Mouse (Mus musculus) embryo, embryonic 10 days (tissue): ENCODE data around the gene Gnpat.

ENCODE experiments used
- DNase-seq: peaks from one replicate; pipeline ENCODE4 v3.0.0-alpha.2; 2015; ENCODE audit warnings: low spot score

Gene Gnpat

DNA sequence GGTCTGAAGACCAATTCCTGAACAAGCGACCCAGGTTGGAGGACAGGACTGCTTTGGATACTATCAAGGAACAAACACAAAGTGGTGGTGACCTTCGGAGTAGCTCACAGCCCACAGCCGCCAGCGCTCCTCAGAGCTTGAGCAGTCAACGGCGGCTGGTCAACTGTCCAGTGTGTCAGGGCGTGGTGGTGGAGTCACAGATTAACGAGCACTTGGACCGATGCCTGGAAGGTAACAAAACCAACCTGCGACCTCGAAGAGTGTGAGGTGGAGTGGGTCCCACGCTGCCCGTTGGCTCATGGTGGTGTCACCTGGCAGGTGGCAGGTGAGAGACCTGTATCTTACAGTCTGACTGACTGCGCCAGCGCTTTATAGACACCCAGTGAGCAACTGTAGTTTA, 40.4 kb downstream of the Gnpat start:
- no peak for DNase-seq

DNA sequence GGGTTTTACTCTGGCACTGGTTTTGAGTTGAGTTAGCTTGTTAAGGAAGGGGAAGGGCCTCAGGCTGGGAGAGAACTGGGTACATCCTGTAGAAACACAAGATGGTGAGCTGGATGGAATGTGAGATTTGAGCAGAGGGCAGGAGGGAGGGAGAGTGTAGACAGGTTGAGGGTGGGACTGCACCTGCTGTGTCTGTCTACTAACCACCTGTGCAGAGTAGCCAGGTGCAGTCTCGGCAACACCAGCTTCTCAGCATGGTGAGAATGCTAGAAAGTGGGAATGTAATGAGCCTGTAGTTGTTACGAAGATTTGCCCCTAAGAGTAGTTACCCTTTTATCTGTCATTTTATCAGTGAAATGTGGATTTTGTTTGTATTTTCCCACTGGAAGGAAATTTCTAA, 42.6 kb downstream of the Gnpat start:
- no peak for DNase-seq

DNA sequence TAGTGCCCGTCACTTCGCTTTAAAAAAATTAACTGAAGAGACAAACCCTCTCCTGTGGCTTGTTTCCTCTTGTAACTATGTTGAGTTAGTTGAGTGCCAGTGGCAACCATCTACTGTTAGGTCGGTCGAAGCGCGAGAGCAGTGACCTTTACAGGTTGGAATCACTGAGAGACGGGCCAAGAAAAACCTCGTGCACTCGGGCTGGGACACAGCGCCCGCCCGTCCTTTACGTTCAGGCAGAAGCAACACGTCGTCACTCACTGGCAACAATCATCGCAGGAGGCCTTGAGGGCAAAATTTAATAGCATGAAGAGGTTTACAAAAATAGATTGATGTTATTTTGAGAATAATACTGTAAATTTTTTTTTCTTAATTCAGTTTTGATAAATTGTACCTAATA, 47.1 kb downstream of the Gnpat start:
- DNase-seq: no peak

DNA sequence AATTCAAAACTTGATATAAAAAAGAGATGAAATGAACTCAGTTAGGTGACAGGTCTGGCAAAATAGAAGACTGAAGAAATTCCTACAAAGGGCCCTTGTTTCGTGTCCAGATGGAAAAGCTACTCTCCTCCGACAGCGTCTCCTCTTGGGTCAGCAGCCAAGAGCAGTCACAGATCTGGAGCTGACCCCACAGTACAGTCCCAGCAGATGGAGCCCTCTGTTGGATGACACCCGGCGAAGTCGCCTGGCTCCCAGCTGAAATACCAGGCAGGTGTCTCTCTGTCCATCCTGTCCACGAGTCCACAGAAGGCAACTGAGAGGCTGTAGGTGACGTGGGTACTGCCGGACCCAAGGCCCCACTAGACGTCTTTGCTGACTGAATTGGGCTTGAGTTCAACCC, 47.5 kb downstream of the Gnpat start:
- DNase-seq: no peak

DNA sequence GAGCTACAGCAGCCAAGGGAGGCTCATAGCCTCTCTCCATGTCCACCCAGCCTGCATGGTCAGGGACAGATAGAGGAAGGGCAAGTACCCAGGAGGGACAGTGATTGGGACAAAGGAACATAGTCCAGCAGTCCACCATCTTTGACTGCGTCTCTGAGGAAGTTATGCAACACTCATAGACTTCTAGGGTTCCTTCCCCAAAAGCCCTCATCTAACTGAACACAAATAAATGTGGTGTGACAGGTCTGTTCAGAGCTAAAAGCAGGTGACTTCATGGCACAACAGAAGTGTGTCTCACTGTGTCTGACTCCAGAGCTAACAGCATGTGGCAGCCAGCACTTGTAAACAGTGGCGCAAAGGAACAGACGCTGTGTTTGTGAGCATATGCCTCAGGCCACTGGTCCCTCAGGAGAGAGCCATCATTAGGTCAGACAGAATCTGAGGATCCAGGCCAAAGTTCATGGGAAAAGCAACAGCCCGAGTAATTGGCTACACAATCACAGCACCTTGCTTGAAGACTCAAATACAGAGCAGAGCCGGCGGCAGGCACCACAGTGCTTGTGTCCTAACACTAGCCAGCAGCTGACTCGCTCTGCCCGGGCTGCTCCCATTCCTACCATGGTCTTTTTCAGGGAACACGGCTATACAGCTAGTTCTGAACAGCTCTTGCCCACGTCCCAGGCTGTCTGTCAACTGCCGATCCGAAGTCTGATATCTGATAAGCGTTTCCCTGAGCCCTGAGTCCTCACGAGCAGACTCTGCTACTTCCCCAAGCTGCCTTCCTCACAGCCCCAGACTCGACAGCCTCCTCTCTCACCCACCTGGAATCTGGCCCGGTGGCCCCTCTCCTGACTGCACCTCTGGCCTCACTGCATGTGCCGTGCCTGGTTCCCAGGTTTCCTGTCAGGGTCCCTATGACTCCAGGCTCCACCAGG, 49.4 kb downstream of the Gnpat start:
- peak; percentile 23 for DNase-seq

DNA sequence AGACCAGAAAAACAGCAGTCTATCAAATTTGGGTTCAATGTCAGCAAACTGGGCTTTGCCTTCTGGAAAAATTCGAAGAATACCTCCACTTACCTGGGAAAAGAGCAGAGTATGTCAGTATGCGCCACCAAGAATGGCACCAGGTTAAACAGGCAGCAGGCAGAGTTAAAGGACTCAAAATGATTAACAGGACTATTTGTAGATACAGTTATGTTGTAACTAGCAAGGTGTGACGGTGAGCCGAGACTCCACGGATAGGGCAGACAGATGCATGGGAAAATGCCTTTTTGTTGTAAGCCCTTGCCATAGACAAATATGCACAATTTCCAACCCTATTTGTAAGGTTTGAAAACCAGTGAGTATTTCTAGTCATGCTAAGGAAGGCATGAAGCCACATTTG, 51.2 kb downstream of the Gnpat start:
- no peak for DNase-seq

DNA sequence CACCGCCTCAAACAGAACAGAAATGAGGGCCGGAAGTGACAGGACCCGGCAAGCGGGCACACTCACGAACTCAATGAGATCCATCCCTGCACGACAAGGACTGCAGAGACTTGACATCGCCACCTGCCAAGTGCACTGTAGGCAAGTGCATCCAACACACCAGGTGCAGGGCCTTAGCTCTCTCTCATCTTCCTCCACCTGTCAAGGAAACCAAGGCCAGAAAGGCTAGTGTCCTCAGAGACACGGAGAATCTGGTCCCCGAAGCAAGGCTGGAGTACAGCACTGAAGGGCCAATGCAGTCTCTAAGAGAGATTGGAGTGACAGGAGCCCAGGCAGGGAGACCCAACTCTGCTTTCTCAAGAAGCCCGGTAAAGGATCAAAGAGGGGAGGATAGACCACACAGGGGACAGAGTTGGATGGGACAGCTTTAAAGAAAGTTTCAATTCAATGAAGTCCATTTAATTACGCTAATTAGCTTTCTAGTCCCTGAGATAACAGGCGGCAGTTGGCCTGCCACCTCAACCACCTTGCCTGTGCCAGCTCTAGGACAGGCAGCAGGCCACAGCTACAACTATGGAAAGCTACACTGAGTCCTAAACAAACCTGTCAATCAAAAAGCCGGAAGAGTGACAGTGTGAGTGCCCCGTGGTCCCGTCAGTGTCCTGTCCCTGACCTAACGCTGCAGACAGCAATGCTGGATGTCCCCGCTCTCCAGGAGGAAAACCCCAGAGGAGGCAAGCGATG, 55.1 kb downstream of the Gnpat start:
- no peak for DNase-seq

DNA sequence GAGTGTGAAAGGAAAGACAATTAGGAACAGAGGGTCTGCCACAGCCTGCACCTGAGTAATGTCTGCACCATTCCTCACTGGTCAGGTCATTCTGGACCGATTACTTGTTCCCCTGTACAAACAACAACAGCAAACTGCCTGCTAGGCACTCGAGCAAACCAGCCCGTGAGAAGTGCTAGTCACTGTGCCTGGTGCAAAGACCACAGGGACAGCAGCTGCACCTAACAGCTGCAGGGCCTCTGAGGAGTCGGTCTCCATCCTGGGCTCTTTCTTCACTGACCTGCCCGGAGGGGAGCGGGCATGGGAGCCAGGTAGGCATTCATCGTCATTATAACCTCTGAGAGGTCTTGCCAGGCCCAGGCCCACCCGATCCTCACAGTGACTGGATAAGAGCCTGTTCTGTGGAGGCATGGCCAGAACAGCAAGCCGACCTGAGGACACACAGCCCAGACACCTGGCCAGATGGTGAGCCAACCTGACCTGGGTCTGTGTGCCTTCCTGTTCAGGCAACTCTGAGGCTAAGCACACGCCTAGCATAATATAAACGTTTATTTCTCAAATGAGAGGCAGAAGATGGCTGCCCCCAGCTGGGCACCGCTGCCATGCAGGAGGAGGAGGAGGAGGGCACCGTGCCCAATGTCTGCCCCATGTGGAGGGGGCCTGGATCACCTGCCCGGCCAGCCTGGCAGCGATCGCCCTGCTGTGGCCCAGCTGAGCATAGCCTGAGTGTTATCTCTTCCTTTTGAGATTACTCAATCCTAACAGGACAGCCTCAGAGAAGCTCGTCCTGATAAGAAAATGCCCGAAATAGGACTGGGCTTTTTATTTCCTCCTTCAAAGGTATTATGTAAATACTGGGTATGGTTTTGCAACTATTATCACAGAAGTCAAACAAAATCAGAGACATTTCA, 58.8 kb downstream of the Gnpat start:
- no peak for DNase-seq

DNA sequence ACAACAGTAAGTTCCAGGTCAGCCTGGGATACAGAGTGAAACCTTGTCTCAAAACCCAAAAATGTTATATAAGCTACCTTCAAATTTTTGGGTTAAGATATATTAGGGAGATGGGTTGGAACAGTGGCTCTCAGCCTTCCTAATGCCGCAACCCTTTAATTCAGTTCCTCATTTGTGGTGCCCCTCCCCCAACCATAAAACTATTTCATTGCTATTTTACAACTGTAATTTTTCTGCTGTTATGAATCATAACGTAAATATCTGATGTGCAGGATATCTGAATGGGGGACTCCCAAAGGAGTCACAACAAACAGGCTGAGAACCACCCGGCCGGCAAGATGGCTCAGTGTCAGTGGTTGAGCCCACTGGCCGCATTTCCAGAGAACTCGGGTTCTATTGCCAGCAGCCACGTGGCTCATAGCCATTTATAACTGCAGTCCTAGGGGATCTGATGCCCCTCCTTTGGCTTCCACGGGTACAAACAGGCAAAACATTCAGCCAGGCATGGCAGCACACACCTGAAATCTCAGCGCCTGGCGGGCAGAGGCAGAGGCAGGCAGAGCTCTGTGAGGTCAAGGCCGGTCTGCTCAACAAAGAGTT, 59.8 kb downstream of the Gnpat start:
- DNase-seq: no peak

DNA sequence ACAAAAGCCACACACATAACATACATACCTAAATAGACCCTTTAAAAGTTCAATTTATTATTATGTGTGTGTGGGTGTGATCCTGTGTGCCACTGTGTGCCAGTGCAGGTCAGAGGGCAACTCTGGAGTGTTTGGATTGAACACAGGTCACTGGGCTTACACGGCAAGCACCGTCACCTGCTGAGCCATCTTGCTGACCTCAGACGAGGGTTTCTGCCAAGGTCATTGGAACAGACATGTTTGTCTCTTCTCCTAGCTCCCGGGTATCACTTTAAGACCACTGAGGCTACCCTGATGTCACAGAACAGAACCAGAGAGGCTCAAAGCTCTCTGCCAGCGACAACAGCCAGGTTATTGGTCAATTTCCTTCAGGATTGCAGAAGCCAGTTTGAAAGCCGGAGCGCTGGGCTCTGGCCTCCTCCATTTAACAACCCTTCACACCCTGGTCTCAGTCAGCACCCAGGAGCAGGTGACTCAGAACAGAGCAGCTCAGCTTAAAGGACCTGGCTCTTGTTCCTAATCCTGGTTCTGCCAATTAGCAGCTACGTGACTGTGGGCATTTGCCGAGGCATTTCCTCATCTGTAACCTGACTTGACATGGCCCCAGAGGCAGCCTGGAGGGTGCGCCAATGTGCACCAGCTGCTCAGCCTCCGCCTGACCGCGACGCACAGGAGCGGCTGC, 61.3 kb downstream of the Gnpat start:
- no peak for DNase-seq

DNA sequence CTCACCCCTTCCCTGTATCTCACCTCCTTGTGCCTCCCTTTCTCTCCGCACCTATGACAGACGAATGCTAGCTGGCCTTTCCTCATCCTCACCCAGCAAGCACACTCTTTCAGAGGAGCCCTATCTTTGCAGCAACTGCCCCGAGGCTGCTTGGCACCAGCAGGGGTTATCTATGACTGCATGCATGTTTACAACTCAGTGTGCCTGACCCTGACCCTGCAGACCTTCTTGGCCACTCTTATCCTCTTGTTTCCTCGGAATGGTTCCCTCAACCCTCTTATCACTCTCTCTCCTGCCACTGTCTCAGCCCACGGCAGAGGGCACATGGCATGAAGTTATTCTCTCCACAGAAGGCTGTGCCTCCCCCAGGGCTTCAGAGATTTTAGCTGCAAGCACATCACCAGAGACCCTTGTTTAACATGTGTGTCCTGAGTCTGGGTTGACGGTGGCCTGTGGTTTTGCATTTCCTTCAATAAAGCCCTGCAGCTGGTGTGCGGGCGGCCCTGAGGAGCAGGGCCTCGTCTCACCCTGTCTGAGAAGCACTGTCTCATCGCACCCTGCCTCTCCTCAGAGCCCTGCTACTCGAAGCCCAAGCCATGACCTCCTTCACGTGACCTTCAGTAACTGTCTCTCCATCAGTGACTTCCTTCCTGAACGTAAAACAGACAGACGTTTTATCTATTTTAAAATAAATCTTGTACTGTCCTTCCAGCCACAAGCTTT, 62.9 kb downstream of the Gnpat start:
- no peak for DNase-seq

DNA sequence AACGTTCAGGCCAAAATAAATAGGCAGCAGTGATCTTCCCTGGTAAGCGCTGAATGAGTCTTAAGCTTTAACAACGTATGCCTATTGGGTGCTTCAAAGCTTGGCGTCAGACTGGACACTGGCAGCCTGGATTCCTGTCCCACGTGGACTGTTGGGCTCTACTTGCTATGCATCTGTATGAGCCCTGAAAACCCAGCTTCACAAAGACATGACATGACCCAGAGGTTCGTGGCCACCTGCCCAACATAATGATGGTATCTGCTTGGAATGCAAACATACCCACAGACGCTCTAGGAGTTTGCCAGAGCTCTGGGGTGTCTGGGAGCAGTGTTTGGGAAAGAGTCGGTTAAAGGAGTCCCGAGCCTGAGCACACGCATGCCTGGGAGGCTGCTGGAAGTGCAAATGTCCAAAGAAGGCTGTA, 63.5 kb downstream of the Gnpat start:
- no peak for DNase-seq

DNA sequence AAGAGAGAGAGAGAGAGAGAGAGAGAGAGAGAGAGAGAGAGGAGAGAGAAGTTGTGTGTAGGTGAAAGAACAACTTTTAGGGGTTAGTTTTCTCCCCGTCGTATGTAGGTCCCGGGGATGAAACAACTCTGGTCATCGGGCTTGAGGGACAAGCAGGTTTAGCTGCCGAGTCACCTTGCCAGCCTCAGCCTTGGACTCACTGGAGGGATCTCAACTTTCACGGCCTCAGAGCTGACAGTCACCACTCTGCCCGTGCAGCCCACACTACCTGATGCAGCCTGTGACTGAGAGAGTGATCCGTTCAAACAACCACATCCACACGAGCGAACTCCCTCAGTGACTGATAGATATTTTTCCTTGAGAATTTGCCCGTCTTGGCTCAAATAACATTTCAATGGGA, 66.2 kb downstream of the Gnpat start:
- no peak for DNase-seq

DNA sequence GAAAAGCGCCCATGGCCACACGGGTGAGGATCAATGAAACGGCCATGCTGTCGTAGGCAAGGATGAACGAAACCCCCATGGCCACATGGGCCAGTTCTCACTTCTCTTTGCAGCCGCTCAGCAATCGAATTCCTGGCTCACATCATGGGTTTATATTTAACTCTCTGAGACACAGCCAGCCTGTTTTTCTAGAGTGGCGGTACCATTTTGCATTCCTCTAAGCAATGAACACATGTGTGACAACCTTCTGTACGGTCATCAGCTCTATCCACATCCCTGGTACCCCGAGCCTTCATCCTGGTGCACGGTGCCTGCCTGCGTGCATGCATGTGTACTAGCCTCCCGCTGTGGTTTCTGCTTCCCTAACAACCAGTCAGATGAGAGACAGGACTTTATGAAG, 67.3 kb downstream of the Gnpat start:
- no peak for DNase-seq

DNA sequence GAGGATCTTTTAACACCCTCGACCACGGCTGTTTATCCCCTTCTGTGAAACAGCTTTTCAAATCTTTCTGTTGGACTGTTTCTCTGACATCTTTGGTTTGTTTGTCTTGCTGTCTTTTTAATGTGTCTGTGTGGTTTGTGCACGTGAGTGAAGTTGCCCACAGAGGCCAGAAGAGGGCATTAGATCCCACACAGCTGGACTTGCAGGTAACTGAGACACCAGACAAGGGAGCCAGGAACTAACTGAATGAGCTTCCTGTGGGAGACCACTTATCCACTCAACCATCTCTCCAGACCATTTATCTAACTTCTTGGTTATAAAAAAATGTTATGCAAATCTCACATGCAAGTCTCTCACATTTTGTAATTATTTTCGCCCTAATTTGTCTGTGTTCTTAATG, 67.8 kb downstream of the Gnpat start:
- DNase-seq: no peak

DNA sequence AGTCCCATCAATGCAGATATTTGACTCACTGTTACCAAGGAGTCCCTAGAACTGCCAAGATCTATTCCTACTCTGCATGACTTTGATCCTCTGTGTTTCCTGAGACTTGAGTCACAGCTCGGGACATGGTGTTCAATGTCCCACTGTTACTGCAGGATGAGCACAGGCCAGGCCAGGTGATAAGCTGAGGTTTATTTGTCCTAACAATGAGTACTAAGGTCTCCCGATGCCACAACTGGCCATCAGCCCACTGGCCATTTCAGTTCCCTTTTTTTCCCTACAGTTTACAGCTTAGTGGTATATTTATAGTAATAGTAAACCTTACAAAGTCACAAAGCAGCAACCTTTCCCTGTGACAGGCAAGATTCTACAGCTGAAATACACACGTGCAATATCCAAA, 69.6 kb downstream of the Gnpat start:
- no peak for DNase-seq

DNA sequence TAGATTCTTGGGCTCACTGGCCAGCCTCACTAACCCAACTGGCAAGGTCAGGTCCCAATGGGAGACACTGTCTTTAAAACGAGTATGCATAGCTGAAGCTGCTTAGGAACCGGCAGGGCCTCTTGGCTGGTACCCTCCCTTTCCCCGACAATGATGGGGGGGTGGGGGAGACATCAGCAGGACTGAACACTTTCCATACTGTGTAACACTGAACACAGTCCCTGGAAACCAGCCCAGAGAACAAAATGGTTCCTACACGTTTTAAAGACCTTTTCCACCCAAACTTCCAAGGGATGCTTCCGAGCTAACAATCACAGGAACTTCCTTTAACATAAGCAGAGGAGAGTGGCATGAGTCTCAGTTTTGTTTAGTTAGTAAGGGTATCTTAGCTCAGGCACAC, 72.3 kb downstream of the Gnpat start:
- DNase-seq: no peak

DNA sequence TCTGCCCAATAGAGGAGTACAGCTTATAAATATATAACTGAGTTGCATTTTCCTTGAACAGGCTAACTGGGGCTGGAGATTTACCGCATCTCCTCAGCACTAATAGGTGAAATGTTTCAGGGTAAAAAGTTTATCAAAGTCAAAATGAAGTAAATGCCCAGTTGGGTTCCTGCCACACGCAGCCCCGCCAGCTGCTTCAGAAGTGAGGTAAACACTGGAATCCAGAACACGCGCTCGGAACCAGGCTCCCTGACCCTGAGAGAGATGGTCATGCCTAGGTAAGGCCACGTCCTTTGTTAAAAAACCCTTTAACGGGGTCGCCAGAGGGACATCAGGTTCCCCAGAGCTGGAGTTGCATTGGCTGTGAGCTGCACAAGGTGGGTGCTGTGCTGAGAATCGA, 73.9 kb downstream of the Gnpat start:
- DNase-seq: no peak

DNA sequence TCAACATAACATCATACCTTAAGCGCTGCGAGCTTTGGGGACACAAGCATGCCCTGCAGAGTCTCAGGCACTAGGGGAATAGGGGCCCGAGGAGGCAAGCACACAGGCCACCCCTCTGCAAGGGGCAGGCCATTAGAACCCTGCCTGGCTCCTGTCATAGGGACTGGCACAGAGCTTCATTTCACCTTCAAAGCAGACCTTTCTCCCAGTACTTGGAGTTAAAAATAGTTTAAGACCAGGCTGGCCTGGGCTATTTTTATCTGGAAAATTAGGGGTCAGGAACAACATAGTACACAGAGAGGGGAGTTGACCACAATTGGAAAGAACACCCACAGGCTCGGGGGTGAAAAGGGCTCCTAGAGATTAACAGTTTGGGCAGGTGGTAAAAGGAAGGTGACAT, 74.5 kb downstream of the Gnpat start:
- no peak for DNase-seq
